Mouse (Mus musculus): Measurements from ENCODE around the gene Sema7a. TPM values are rescaled to one million over a fixed set of nuclear protein-coding genes. Genes with fewer than 3 reads are reported as not detected.
A peak's percentile ranks its signal among the peaks of the same experiment; 100 is the strongest.

The Sema7a gene
- polyA plus RNA-seq (2015; fragmentation: Nextera tagmentation; extraction: Ambion mirVana), result 0.13 and 0.38 TPM in 2 replicates

- WGBS, result 3% methylated on average over 47 of the region's 60 CpGs
- Histone ChIP-seq H3K4me2 (peak within 1 kb of the TSS; percentile 94), H3K4me3 (peak within 1 kb of the TSS; percentile 81), H3K9ac (peak within 1 kb of the TSS; percentile 78), H3K4me1 (peaks cover 21% of the 10 kb centered on the region), H3K9me3 (no peaks in the 10 kb centered on the region), H3K27ac (replicated peaks) (no peak within 1 kb of the TSS), H3K36me3 (no peaks in the 10 kb centered on the region), H3K27me3 (replicated peaks) (peaks cover 79% of the 10 kb centered on the region)
- ATAC-seq (ENCODE audit: extremely low read depth, insufficient number of reproducible peaks, low FRiP score, low TSS enrichment), result peak; percentile 64
Measured at GRCm38 (mm10) chr9:57939431-57940348, at the start of gene Sema7a. Sema7a (plus strand) TSS chr9:57940112.

GRCm38 (mm10) chr9:57900478-57900877 is 39.4 kb upstream of the Sema7a start:
- Histone ChIP-seq H3K27ac (replicated peaks) (no peak overlapping the region), H3K9me3 (no peaks in the 10 kb centered on the region), H3K9ac (0 out of 2 replicates have a peak overlapping the region, but pooled peaks have one; percentile 28), H3K4me2 (peak overlapping the region; percentile 58), H3K36me3 (no peaks in the 10 kb centered on the region), H3K4me3 (0 out of 2 replicates have a peak overlapping the region, but pooled peaks have one; percentile 27), H3K27me3 (replicated peaks) (no peaks in the 10 kb centered on the region), H3K4me1 (peaks cover 22% of the 10 kb centered on the region)
- ATAC-seq (ENCODE audit: extremely low read depth, insufficient number of reproducible peaks, low FRiP score, low TSS enrichment), result no peak
- 27% methylated on average over 10 of the region's 10 CpGs for WGBS

GRCm38 (mm10) chr9:57901197-57901596 is 38.7 kb upstream of the Sema7a start:
- ATAC-seq (ENCODE audit: extremely low read depth, insufficient number of reproducible peaks, low FRiP score, low TSS enrichment), result no peak
- Histone ChIP-seq H3K4me2 (peak overlapping the region; percentile 58), H3K9ac (peak overlapping the region; percentile 28; the same call in 1 of the 2 replicates), H3K27ac (replicated peaks) (peak overlapping the region; percentile 28; the same call in 1 of the 2 replicates), H3K4me1 (peaks cover 22% of the 10 kb centered on the region), H3K4me3 (peak overlapping the region; percentile 27; the same call in 1 of the 2 replicates), H3K27me3 (replicated peaks) (no peaks in the 10 kb centered on the region), H3K36me3 (no peaks in the 10 kb centered on the region), H3K9me3 (no peaks in the 10 kb centered on the region)
- WGBS, result 9% methylated on average over 9 of the region's 9 CpGs

GRCm38 (mm10) chr9:57901601-57902000 is 38.3 kb upstream of the Sema7a start:
- WGBS, result 78% methylated on average over 3 of the region's 3 CpGs
- Histone ChIP-seq H3K4me3 (no peak overlapping the region), H3K4me1 (peaks cover 22% of the 10 kb centered on the region), H3K4me2 (peak overlapping the region; percentile 58), H3K27ac (replicated peaks) (0 out of 2 replicates have a peak overlapping the region, but pooled peaks have one; percentile 28), H3K36me3 (no peaks in the 10 kb centered on the region), H3K9me3 (no peaks in the 10 kb centered on the region), H3K27me3 (replicated peaks) (no peaks in the 10 kb centered on the region), H3K9ac (no peak overlapping the region; the same call in 1 of the 2 replicates)
- ATAC-seq (ENCODE audit: extremely low read depth, insufficient number of reproducible peaks, low FRiP score, low TSS enrichment), result no peak

- Histone ChIP-seq H3K27me3 (replicated peaks) (no peaks in the 10 kb centered on the region), H3K9me3 (no peaks in the 10 kb centered on the region), H3K36me3 (no peaks in the 10 kb centered on the region), H3K4me1 (peaks cover 22% of the 10 kb centered on the region), H3K4me3 (no peak overlapping the region), H3K4me2 (no peak overlapping the region), H3K27ac (replicated peaks) (no peak overlapping the region), H3K9ac (no peak overlapping the region)
- no peak for ATAC-seq (ENCODE audit: extremely low read depth, insufficient number of reproducible peaks, low FRiP score, low TSS enrichment)
- WGBS, result 73% methylated on average over 4 of the region's 4 CpGs
Measured at GRCm38 (mm10) chr9:57902132-57902531, 37.8 kb upstream of the Sema7a start.

GRCm38 (mm10) chr9:57903589-57904249 is 36.2 kb upstream of the Sema7a start:
- no peak overlapping the region for H3K4me3 ChIP-seq
- H3K27me3 ChIP-seq (replicated peaks), result no peaks in the 10 kb centered on the region
- peaks cover 22% of the 10 kb centered on the region for H3K4me1 ChIP-seq
- H3K27ac ChIP-seq (replicated peaks), result 0 out of 2 replicates have a peak overlapping the region, but pooled peaks have one; percentile 2
- H3K36me3 ChIP-seq, result no peaks in the 10 kb centered on the region
- no peak overlapping the region for H3K4me2 ChIP-seq
- ATAC-seq (ENCODE audit: extremely low read depth, insufficient number of reproducible peaks, low FRiP score, low TSS enrichment), result no peak
- no peaks in the 10 kb centered on the region for H3K9me3 ChIP-seq
- H3K9ac ChIP-seq, result no peak overlapping the region
- 38% methylated on average over 8 of the region's 8 CpGs for WGBS

GRCm38 (mm10) chr9:57904250-57904644 is 35.7 kb upstream of the Sema7a start:
- peaks cover 22% of the 10 kb centered on the region for H3K4me1 ChIP-seq
- H3K4me2 ChIP-seq, result no peak overlapping the region
- WGBS, result 86% methylated on average over 5 of the region's 5 CpGs
- H3K36me3 ChIP-seq, result no peaks in the 10 kb centered on the region
- no peak overlapping the region for H3K9ac ChIP-seq
- H3K9me3 ChIP-seq, result no peaks in the 10 kb centered on the region
- no peaks in the 10 kb centered on the region for H3K27me3 ChIP-seq (replicated peaks)
- H3K27ac ChIP-seq (replicated peaks), result no peak overlapping the region
- ATAC-seq (ENCODE audit: extremely low read depth, insufficient number of reproducible peaks, low FRiP score, low TSS enrichment), result no peak
- H3K4me3 ChIP-seq, result no peak overlapping the region

- ATAC-seq (ENCODE audit: extremely low read depth, insufficient number of reproducible peaks, low FRiP score, low TSS enrichment), result no peak
Measured at GRCm38 (mm10) chr9:57907206-57907605, 32.7 kb upstream of the Sema7a start.

GRCm38 (mm10) chr9:57910254-57911160 is 29.4 kb upstream of the Sema7a start, which contains the start of gene Ubl7:
Ubl7 (plus strand) TSS chr9:57910979.
- Histone ChIP-seq H3K4me3 (peak within 1 kb of the TSS; percentile 73), H3K36me3 (peaks cover 26% of the 10 kb centered on the region), H3K27ac (replicated peaks) (peak within 1 kb of the TSS; percentile 81), H3K4me2 (peak within 1 kb of the TSS; percentile 84), H3K4me1 (peaks cover 14% of the 10 kb centered on the region), H3K9me3 (no peaks in the 10 kb centered on the region), H3K9ac (peak within 1 kb of the TSS; percentile 85), H3K27me3 (replicated peaks) (no peaks in the 10 kb centered on the region)
- peak; percentile 85 for ATAC-seq (ENCODE audit: extremely low read depth, insufficient number of reproducible peaks, low FRiP score, low TSS enrichment)
- 1% methylated on average over 47 of the region's 47 CpGs for WGBS

More at GRCm38 (mm10) chr9:57907206-57907605, 32.7 kb upstream of the Sema7a start:
- no peak overlapping the region for H3K4me2 ChIP-seq
- H3K27ac ChIP-seq (replicated peaks), result no peak overlapping the region
- no peak overlapping the region for H3K4me3 ChIP-seq
- no peaks in the 10 kb centered on the region for H3K9me3 ChIP-seq
- H3K4me1 ChIP-seq, result peaks cover 21% of the 10 kb centered on the region
- no peak overlapping the region for H3K9ac ChIP-seq
- no peaks in the 10 kb centered on the region for H3K36me3 ChIP-seq
- H3K27me3 ChIP-seq (replicated peaks), result no peaks in the 10 kb centered on the region
- WGBS, result 72% methylated on average over 6 of the region's 6 CpGs

GRCm38 (mm10) chr9:57912571-57912970 is 27.3 kb upstream of the Sema7a start:
- Histone ChIP-seq H3K4me3 (no peak overlapping the region), H3K27me3 (replicated peaks) (no peaks in the 10 kb centered on the region), H3K9ac (no peak overlapping the region), H3K9me3 (no peaks in the 10 kb centered on the region), H3K36me3 (peaks cover 43% of the 10 kb centered on the region), H3K27ac (replicated peaks) (no peak overlapping the region), H3K4me1 (peaks cover 14% of the 10 kb centered on the region), H3K4me2 (no peak overlapping the region)
- 91% methylated on average over 5 of the region's 5 CpGs for WGBS
- ATAC-seq (ENCODE audit: extremely low read depth, insufficient number of reproducible peaks, low FRiP score, low TSS enrichment), result no peak
